Mouse (Mus musculus) stomach, postnatal 0 days (tissue): Measurements from ENCODE around the gene Tgfbr3.

ENCODE experiments used
- CTCF ChIP-seq: IDR thresholded peaks from 2 replicates; pipeline ENCODE4 v1.5.1; 2016; ENCODE audit warnings: antibody characterized with exemption, low read depth, mild to moderate bottlenecking, moderate library complexity
- EP300 ChIP-seq: optimal IDR thresholded peaks from 2 replicates; pipeline ENCODE3; 2016; ENCODE audit warnings: antibody characterized with exemption

GRCm38 (mm10) chr5:107093253-107093652 lies 196.2 kb downstream of the Tgfbr3 start:
- TF ChIP-seq CTCF (no peak), EP300 (no peak)
